ENCODE assay signal across 8 mouse cellular contexts in genomic region chr19:46848381-46849268, GRCm38 (mm10).
A peak's percentile ranks its signal among the peaks of the same experiment; 100 is the strongest.
DNase-seq lines count a peak whose midpoint lies in the region; ATAC-seq and TF ChIP-seq lines count a peak whose summit lies in the region.
"Had no signal": no experiment of that assay in that cellular context is flagged by ENCODE, and none has a peak within 500 bp of the region (broad histone marks: within the 10 kb centered on the region; RNA-seq: fewer than 3 reads in every experiment).

No protein-coding gene starts in this region.

- H3K27ac ChIP-seq in layer of hippocampus, adult 2 months: 0 out of 2 replicates have a peak overlapping the region, but pooled peaks have one; percentile 28
- peak overlapping the region; percentile 92 for H3K27ac ChIP-seq in liver, embryonic 12.5 days
- H3K27ac ChIP-seq: midbrain, embryonic 15.5 days had no signal

- no peak for DNase-seq in layer of hippocampus, adult 2 months (ENCODE audit: low spot score in 2 of 2)
- no peak for DNase-seq in layer of hippocampus, adult 18-20 months (ENCODE audit: low spot score in 2 of 2)
- DNase-seq in brain, embryonic 14.5 days (ENCODE audit: low read depth): peak; percentile 45
- DNase-seq in heart, postnatal 4 days: peak; percentile 23
- no peak for DNase-seq in left cerebral cortex, postnatal 36 days (ENCODE audit: low spot score in 2 of 2)
- no peak for DNase-seq in layer of hippocampus, postnatal 14 days (ENCODE audit: low spot score in 2 of 2)

- peaks cover 68% of the 10 kb centered on the region for H3K4me1 ChIP-seq in liver, embryonic 12.5 days

- TF ChIP-seq POLR2A in brain, embryonic 14.5 days (IDR thresholded peaks at IDR 0.05; ENCODE audit: borderline replicate concordance, extremely low read depth, insufficient read depth, insufficient read length, poor library complexity, severe bottlenecking): no peak

- H3K27me3 ChIP-seq in liver, embryonic 12.5 days (replicated peaks): no peaks in the 10 kb centered on the region
- H3K27me3 ChIP-seq: midbrain, embryonic 15.5 days had no signal

- ATAC-seq in liver, embryonic 12.5 days: peak; percentile 65
- ATAC-seq: midbrain, embryonic 15.5 days had no signal

- TF ChIP-seq CTCF in layer of hippocampus, adult 2 months (conservative IDR thresholded peaks at IDR 0.05): no peak
- no peak for TF ChIP-seq CTCF in brain, embryonic 14.5 days (IDR thresholded peaks at IDR 0.05; ENCODE audit: borderline replicate concordance, extremely low read depth, insufficient read depth, insufficient read length)

- intact Hi-C loops in left cerebral cortex, postnatal 36 days (cut with DNase I): no loop called here

- H3K9me3 ChIP-seq in liver, embryonic 12.5 days (replicated peaks): no peaks in the 10 kb centered on the region
- H3K9me3 ChIP-seq: midbrain, embryonic 15.5 days had no signal

- H3K36me3 ChIP-seq in liver, embryonic 12.5 days: no peaks in the 10 kb centered on the region
- H3K36me3 ChIP-seq: midbrain, embryonic 15.5 days had no signal

- WGBS in liver, embryonic 12.5 days (ENCODE audit: insufficient replicate concordance): 71% methylated on average over 14 of the region's 14 CpGs

- no peak overlapping the region for H3K4me3 ChIP-seq in layer of hippocampus, adult 2 months
- no peak overlapping the region for H3K4me3 ChIP-seq in liver, embryonic 12.5 days
- H3K4me3 ChIP-seq: midbrain, embryonic 15.5 days had no signal

- H3K4me2 ChIP-seq in liver, embryonic 12.5 days: peak overlapping the region; percentile 53
- H3K4me2 ChIP-seq: midbrain, embryonic 15.5 days had no signal

- H3K9ac ChIP-seq in liver, embryonic 12.5 days: peak overlapping the region; percentile 45; the same call in 1 of the 2 replicates
- H3K9ac ChIP-seq: midbrain, embryonic 15.5 days had no signal

Comparison
In these comparisons a context has a peak if more than half of its experiments do, and no peak if none do; other contexts are left out.
1. DNase-seq: peak in brain, embryonic 14.5 days (single experiment) and heart, postnatal 4 days (single experiment); none in layer of hippocampus, adult 2 months (0 of 2), layer of hippocampus, adult 18-20 months (0 of 2), left cerebral cortex, postnatal 36 days (0 of 2) and layer of hippocampus, postnatal 14 days (0 of 2).